Mouse (Mus musculus) bone marrow, adult 2 months (tissue): ENCODE results near the gene Serinc2.

Experiments used
- CTCF ChIP-seq: fragments of 200-500 bp; IDR thresholded peaks from 2 replicates; pipeline ENCODE4 v1.5.1; 2011; ENCODE audit warnings: low read length, control low read depth; ENCODE audit not compliant: control insufficient read depth, insufficient read depth
- POLR2A ChIP-seq: fragments of 200-500 bp; IDR thresholded peaks from 2 replicates; pipeline ENCODE4 v1.6.1; 2011; ENCODE audit warnings: low read depth, mild to moderate bottlenecking, control low read depth, low read length, borderline replicate concordance; ENCODE audit not compliant: control insufficient read depth

- TF ChIP-seq POLR2A: no peak
- TF ChIP-seq CTCF: no peak
These were observed 3.9 kb upstream of the Serinc2 start for GRCm38 (mm10) chr4:130282856-130283255.
